Mouse (Mus musculus) thymus, adult 2 months (tissue): ENCODE measurements at regions not wholly inside any gene's neighbourhood (a gene's known extent, or its start where the extent isn't known, plus 50 kb on each side); places are given as distances from the start of the nearest gene placed in this dataset.

Experiments
- CTCF ChIP-seq: fragments of 200-500 bp; IDR thresholded peaks from 2 replicates; pipeline ENCODE4 v1.5.1; 2012; ENCODE audit warnings: mild to moderate bottlenecking, control low read depth, low read length, moderate library complexity, borderline replicate concordance; ENCODE audit not compliant: control insufficient read depth, poor library complexity, insufficient read depth; ENCODE audit errors: extremely low read depth
- POLR2A ChIP-seq: fragments of 200-500 bp; IDR thresholded peaks from 2 replicates; pipeline ENCODE4 v1.6.1; 2012; ENCODE audit warnings: mild to moderate bottlenecking, low read length, control low read depth, moderate library complexity; ENCODE audit not compliant: control insufficient read depth, poor library complexity, insufficient read depth; ENCODE audit errors: extremely low read depth

DNA sequence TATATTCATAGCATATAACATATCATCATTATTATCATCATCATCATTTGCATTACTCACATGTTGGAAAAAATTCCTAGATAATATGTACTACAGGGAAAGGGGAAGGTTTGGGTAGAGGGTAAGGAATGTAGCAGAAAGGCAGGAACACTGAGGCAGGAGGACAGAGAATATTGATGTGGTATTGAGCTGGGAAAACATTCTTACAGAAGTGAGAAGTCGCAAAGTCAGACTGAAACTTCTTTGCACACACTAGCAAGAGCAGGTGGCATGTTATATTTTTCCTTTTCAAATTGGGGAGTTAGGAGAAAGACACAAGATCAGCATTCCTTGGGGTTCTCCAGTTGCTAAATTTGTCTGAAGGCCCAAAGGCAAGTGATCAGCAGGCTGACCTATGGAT, 97.9 kb downstream of the Atp6v1g3 start:
- no peak for TF ChIP-seq POLR2A
- TF ChIP-seq CTCF: no peak
